Mouse (Mus musculus): ENCODE measurements around the gene Rfx4.

Rfx4 gene

GRCm38 (mm10) chr10:84755786-84756203, at the start of gene Rfx4:
TSS of gene Rfx4 (plus strand) at chr10:84756062.
- no peak for DNase-seq

- no peak for DNase-seq
These were observed 49.3 kb upstream of the Rfx4 start for GRCm38 (mm10) chr10:84706543-84706942.

- DNase-seq = no peak
These were observed 48.6 kb upstream of the Rfx4 start for GRCm38 (mm10) chr10:84707226-84707625.

- DNase-seq = no peak
These were observed 47.9 kb upstream of the Rfx4 start for GRCm38 (mm10) chr10:84707752-84708530.

GRCm38 (mm10) chr10:84710192-84710591, 45.7 kb upstream of the Rfx4 start:
- DNase-seq = no peak

- no peak for DNase-seq
These were observed 45.0 kb upstream of the Rfx4 start for GRCm38 (mm10) chr10:84710827-84711226.

- no peak for DNase-seq
These were observed 44.4 kb upstream of the Rfx4 start for GRCm38 (mm10) chr10:84711479-84711878.

- DNase-seq = no peak
These were observed 43.9 kb upstream of the Rfx4 start for GRCm38 (mm10) chr10:84711940-84712339.

- DNase-seq = peak; percentile 48
These were observed 43.3 kb upstream of the Rfx4 start for GRCm38 (mm10) chr10:84712532-84712931.

GRCm38 (mm10) chr10:84713043-84713442, 42.8 kb upstream of the Rfx4 start:
- no peak for DNase-seq

- DNase-seq = no peak
These were observed 40.2 kb upstream of the Rfx4 start for GRCm38 (mm10) chr10:84715639-84716038.

- DNase-seq = no peak
These were observed 39.3 kb upstream of the Rfx4 start for GRCm38 (mm10) chr10:84716581-84716980.

GRCm38 (mm10) chr10:84722711-84723110, 33.2 kb upstream of the Rfx4 start:
- DNase-seq = no peak

- DNase-seq = no peak
These were observed 28.9 kb upstream of the Rfx4 start for GRCm38 (mm10) chr10:84727005-84727404.

- DNase-seq = no peak
These were observed 28.1 kb upstream of the Rfx4 start for GRCm38 (mm10) chr10:84727760-84728159.

- DNase-seq = no peak
These were observed 25.8 kb upstream of the Rfx4 start for GRCm38 (mm10) chr10:84730078-84730477.

- DNase-seq = no peak
These were observed 24.9 kb upstream of the Rfx4 start for GRCm38 (mm10) chr10:84730956-84731355.

GRCm38 (mm10) chr10:84733511-84733910, 22.4 kb upstream of the Rfx4 start:
- no peak for DNase-seq

GRCm38 (mm10) chr10:84754851-84755785, 744 bp upstream of the Rfx4 start:
- peak; percentile 45 for DNase-seq

GRCm38 (mm10) chr10:84756435-84757095, 703 bp downstream of the Rfx4 start:
- DNase-seq = peak; percentile 28

- DNase-seq = peak; percentile 45
These were observed 1.8 kb downstream of the Rfx4 start for GRCm38 (mm10) chr10:84757426-84758199.

- no peak for DNase-seq
These were observed 2.3 kb downstream of the Rfx4 start for GRCm38 (mm10) chr10:84758200-84758468.
